Mouse (Mus musculus): Measurements from ENCODE around the gene 2410131K14Rik. TPM values are rescaled to one million over a fixed set of nuclear protein-coding genes. Genes with fewer than 3 reads are reported as not detected.

The 2410131K14Rik gene
- total RNA-seq, 2 experiments from 2014 or later = 15.1 to 15.9 TPM

DNA sequence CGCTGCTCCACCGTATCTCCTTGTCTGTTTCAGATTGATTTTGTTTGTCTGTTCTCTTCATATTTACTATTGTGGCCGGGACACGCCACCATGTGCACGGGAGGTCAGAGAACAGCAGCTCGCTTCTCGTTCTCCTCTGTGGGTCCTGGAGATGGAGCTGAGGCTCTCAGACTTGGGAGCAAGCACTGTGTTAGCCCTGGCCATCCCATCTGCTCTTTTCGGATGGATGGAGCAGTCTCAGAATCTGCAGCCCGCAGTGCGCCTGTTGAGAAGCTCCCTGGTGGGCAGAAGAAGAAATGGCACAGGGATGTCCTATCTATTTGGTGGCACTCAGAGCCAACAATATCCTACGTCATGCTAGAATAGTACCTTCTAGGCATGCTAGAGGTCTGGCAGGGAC lies 15.6 kb downstream of the 2410131K14Rik start:
- no peak for DNase-seq (ENCODE audit: low spot score in 2 of 2)

DNA sequence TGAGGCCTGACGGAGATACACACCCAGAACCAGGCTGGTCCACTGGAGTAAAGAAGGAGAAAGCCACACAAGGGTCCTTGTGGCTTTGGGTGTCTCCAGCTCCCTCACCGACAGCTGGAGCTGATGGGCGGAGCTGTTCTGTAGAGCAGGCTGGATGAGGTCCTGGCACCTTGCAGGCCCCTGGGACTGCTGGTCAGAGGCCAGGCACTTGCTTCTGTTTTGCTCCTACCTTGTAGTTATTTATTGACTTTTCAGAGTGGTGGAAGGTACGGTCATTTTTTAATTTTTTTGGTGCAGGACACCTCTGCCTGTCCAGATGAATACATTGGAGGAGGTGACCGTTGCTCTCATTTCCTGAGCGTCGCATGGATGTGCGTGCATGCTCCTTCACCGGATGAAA lies 16.2 kb downstream of the 2410131K14Rik start:
- DNase-seq (ENCODE audit: low spot score in 2 of 2) = no peak

DNA sequence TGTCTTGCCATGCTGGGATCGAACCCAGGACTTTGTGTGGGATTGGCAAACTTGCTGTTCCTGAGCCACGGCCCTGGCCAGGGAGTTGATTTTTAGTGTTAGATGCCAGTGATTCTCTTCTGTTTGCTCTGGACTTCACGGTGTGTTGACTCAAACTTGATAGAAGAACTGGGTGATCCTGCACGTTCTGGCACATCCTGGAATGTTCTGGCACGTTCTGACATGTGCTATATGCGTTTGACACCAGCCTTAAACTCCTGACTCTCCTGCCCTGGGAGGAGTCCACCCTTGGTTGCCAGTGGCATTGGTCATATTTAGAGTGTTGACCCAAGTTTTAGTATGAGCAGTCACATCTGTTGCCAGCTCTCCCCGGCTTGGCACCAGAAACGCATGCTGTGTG lies 17.4 kb downstream of the 2410131K14Rik start:
- no peak for DNase-seq (ENCODE audit: low spot score in 2 of 2)

DNA sequence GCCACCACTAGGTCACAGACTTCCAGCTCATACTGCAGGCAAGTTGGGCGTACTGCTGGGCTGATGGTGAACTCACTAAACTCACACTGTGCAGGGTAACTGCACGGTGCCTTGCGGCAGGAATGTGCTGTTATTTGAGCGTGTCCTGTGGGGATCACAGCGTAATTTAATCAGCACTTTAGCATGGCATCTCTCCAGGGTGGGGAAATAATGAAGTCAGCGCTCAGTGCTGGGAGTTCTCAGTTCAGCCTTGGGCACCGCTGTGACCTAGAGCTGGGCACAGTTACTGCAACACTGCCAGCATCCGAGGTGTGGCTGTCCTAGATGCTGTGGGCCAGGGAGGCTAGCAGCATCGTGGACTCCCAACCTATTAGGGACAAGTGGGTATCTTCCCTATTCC lies 19.3 kb downstream of the 2410131K14Rik start:
- DNase-seq (ENCODE audit: low spot score in 2 of 2) = no peak

DNA sequence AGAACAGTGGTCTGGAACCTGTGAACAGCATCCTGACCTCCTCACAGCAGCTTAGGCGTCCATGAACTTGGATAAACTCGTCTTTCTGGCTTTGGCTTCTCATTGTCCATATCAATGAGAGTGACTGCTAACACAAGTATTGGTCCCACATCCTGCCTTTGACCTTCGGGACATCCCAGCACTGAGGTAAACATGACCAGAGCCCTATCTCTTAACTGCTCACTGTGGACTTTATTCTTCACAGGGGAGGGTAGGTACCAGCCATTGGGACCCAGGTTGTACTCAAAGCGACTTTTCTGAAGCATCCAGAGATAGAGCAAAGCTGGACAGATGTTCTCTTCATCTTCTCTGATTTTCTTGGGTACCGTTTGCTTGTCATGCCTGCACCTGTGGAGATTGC lies 20.3 kb downstream of the 2410131K14Rik start:
- DNase-seq (ENCODE audit: low spot score in 2 of 2) = no peak

DNA sequence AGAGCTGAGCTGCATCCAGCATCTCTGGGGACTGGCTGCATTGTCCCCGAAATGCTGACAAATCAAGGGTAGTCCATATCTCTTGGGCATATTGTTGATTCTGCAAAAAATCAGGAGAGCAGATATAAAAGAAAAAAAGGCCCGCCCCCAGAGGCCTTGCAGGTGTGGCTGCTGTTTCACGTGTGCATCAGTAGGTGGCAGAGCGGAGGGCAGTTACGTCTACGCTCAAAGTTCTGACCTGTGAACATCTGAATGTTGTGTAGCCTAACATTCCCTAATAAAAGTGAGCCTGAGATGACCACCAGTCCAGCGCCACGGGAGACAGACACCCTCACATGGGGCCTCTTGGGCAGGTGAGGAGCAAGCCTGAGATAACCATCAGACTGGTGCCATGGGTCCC lies 21.3 kb downstream of the 2410131K14Rik start:
- DNase-seq (ENCODE audit: low spot score in 2 of 2) = no peak

DNA sequence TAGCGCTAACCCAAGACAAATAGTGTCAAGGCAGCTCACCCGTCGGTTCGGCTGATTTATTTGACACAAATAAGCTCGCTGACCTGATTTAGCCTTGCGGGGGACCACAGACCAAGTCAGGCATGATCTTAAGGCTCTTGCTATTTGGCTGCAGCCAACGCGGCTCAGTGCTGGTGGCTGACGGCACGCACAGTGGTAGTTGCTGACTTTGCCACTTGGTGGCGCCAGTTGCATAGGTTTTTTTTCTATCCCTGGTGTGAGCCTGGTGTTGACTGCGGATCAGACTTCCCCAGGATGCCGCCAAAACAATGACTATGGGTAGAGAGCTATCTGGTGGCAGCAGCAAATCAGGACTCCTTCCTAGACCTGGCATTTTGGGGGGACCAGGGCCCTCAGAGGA lies 24.0 kb downstream of the 2410131K14Rik start:
- DNase-seq (ENCODE audit: low spot score in 2 of 2) = peak; percentile 90 to 92

DNA sequence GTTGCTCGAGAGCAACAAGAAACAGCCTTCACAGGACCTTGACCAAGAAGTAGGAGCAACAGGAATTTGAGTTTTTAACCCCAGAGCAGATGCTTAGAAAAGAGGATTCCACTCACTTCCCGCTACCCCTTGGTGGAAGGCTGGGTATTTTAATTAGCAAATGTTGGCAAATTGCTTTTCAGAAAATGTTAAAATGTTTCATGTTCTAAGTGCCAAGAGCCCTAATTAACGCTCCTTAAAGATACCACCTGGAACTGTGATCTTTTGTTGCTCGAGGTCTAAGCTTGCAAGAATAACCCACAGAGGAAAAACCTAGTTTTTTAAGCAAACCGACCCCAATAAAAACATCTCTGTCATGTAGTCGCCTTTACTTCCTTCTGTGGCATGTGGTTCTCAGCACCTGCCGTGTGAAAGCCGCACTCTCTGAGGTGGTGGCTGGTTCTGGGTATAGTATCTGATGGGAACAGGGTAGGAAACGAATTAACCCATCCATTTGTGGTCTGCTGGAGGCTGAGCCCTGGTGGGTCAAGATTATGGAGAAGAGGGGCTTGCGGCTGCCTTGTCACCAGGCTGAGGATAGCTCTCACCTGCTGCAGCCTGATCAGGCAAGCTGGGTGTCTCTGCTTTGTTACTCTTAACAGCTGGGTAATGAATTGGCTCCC lies 26.6 kb downstream of the 2410131K14Rik start:
- DNase-seq (ENCODE audit: low spot score in 2 of 2) = no peak

DNA sequence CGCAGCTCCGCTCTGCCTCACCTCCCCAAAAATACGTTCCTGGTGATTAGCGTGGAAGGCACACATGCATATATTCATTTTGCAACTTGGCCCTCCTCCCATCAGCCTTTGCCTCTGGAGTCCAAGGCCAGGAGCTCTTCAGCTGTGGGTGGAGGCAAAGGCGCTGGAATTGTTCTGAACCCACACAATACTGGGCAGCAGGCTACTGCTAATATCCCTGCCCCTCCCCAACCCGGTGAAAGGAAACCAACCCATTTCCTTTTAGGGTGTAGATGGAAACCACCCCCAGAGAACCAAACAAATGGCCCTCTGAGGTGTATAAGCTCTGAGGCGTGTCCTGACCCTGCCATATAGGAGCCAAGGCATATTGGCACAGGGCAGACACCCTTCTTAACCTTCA lies 28.4 kb downstream of the 2410131K14Rik start:
- no peak for DNase-seq (ENCODE audit: low spot score in 2 of 2)

DNA sequence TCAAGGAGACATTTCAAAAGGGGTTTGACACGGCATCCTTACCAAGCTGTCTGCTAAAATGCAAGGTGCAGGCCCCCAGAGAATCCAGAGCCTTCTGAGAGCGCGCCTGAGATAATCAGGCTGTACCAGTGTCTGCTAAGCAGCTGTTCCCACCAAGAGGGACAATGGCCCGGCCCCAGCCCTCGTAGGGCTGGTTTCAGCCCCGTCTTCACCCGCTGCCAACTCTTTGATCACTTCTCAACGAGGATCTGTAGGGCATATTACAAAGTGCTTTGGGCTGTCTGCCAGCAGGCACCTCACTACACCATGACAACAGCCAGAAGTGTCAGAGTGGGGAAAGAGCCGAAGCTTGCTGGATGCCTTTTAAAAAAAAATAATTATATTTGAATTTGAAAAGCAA lies 29.5 kb downstream of the 2410131K14Rik start:
- DNase-seq (ENCODE audit: low spot score in 2 of 2) = no peak

DNA sequence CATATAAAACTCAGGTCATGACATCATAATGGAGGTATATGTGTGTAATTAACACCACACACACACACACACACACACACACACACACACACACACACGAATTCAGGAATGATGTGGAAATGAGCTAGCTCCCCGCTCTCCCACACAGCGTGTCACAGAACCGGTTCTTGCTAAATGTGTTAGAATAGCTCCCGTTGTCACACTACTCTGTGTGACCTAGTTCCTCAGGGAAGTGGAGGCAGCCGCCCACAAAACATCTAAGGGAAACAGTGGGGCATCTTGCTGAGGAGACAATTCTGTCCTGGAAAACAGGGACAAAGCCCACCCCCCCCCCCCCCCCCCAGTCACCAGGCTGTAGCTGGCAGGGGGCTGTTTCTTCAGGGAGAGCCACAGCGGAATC lies 31.3 kb downstream of the 2410131K14Rik start:
- no peak for DNase-seq (ENCODE audit: low spot score in 2 of 2)

DNA sequence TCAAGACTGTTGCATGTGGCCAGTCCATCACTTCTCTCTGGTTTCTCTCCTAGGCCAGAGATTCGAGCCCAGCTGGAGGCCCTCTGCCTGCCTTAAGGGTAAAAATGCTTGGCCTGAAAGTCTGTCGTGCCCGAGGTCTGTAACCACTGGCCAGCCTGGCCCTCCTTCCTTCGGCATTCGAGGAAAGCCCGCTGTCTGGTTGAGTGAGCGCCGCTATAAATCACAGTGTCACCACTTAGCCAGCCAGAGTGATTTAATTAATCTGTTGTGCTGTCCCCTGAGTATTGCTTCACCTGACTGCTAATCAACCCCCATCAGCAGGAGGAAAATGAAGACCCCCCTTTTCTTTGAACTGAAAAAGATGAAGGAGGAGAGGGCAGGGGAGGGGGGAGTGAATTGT lies 31.7 kb downstream of the 2410131K14Rik start:
- no peak for DNase-seq (ENCODE audit: low spot score in 2 of 2)

DNA sequence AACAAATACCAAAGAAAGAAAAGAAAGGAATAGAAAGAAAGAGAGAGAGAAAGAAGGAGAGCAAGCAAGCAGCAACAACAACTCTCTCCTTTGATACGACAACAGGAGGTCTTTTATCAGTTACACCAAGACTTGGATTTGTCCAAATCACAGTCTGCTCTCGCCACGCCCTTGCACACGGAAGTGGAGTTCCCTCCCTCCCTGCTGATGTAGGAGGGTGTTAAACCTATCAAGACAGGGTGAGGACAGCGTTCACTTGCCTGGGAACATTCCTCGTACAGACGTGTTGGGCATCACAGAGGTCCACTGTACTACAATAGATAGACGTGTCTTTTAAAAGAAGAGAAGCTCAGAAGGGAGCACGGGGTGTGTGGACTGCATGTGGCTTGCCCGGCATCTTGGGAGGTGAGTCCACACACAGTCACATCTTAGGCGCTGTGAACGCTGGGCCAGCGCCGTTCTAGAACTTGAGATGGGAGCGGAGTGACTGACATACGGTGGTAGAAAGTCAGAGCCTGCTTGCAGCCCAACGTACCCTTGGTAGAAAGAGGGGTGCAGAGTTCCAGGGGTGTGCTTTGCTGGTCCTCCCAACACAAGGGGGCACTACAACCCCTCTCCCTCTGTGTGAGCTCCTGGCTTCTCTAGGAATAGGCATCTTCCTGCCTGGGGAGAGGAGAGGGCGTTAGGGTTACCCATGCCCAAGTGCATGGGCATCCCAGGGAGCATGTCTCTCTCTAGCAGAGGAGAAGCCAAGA lies 32.9 kb downstream of the 2410131K14Rik start:
- no peak for DNase-seq (ENCODE audit: low spot score in 2 of 2)

DNA sequence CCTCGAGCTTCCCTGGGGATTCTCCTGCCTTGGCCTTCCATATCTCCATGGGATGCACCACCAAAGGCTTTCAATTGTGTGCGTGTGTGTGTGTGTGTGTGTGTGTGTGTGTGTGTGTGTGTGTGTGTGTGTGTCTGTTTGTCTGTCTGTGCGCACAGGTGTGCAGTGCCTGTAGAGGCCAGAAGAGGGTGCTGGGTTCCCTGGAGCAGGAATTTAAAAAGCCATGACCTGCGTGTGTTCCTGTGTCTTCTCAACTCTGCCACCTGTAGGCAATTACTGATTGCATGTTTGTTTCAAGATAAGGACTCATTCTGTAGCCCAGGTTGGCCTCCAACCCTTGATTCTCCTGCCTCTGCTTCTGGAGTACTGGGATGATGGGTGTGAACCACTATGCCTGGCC lies 46.4 kb downstream of the 2410131K14Rik start:
- DNase-seq (ENCODE audit: low spot score in 2 of 2) = no peak

DNA sequence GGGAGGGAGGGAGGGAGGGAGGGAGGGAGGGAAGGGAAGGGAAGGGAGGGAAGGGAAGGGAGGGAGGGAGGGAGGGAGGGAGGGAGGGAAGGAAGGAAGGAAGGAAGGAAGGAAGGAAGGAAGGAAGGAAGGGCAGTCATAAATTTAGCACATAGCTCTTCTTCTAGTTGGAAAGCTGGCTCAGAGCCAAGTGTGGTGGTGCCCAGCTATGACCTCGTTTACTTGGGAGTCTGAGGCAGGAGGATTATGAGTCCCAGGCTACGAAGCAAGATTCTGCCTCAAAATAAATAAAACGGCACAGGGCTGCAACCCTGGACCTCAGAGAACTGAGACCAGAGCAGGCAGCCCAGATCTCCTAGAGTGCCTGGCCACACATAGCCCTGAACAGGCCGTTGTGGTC lies 47.4 kb downstream of the 2410131K14Rik start:
- no peak for DNase-seq (ENCODE audit: low spot score in 2 of 2)

DNA sequence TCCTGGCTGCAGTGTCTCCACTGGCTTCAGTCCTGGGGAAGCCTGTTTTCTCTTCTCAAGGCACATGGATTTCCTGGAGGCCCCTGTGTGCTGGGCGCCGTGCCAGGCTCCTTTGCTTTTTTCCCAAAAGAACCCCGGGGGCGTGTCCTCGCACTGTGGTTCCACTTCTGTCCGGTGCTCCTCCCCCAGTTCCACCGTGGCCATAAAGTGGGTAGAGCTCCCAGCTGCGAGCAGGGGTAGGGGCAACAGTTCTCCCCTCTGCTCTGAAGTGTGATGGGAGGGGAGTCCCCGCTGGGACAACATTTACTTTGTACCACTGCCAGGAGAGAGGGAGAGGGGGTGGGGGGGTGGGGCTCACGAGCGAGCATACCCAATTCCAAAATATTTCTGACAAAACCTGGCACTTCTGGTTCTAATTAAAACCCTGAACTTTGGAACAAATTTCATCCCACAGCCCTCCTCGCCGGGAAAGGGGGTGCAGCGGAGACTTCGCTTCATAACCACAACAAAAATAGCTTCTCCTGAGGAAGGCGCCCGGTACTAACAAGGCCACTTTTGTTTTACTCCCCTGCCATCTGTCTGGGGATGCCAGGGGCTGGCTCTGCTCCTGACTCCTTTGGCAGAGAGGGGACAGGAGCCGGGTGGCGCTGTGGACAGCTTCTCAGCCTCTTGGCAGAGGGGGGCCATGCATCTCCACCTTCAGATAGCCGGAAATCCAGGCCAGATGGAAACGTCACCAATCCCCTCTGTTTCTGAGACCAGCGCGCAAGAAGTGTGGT lies 49.2 kb downstream of the 2410131K14Rik start:
- peak; percentile 79 to 90 for DNase-seq (ENCODE audit: low spot score in 2 of 2)

DNA sequence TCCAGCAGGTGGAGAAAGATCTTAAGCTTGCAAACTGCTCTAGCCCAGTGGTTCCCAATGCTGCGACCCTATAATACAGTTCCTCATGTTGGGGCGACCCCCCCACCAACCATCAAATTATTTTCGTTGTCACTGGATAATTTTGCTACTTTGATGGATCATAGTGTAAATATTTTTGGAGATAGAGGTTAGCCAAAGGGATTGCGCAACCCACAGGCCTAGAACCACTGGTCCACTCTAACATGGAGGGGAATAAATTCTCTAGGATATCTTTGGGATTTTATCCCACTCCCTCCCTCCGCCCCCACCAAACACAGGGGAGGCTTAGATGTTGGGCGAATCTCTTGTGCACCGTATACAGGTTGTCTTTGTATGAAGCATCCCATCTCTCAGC lies 49.8 kb downstream of the 2410131K14Rik start:
- no peak for DNase-seq (ENCODE audit: low spot score in 2 of 2)

DNA sequence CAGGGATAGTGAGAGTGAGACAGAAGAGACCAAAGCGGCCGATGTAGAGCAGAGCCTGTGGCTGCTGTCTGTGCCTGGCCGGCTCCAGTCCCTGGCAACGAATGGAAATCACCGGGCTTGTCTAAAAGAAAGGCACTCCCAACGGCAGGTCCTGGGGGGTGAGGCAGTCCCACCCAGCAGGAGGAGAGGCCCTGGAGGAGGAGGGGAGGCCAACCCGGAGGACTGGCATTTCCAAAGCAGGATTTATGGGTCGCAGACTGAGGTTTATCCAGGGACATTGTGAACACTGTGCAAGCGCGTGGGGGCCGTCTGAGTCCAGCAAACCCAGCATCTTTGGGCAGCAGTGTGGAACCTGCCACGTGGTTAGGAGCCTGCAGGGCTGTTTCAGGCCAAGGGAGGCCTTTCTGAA lies 52.3 kb downstream of the 2410131K14Rik start:
- peak in 1 of 2 experiments; percentile 13 for DNase-seq (ENCODE audit: low spot score in 2 of 2)

DNA sequence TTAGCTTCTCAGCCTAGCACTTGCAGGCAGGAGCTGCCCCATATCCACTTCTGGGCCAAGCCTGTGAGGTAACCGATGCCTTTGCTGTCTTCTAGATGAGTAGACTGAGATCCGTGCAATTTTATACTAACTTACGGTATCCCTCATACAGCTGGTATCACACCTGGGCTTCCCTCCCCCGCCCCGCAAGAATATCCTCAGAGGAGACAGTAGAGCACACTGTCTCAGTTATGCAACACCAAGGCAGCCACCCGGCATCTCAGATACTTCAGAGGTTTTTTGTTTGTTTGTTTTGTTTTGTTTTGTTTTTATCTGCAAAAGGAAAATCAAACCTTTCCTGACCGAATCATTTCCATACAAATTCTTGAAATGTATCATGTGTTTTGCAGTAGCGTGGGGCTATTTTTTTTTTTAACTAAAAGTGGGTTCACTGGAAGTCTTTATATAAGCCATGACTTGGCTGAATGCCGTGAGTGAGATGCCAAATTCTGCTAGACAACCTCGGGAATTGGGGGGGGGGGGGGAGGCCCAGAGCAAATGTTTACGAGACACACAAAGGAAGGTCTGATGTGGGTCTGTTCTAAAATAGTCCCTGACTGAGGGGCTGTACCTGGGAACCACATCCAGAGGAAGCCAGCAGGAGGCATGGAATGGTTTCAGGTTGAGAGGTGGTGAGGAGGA lies 54.8 kb downstream of the 2410131K14Rik start:
- no peak for DNase-seq (ENCODE audit: low spot score in 2 of 2)

DNA sequence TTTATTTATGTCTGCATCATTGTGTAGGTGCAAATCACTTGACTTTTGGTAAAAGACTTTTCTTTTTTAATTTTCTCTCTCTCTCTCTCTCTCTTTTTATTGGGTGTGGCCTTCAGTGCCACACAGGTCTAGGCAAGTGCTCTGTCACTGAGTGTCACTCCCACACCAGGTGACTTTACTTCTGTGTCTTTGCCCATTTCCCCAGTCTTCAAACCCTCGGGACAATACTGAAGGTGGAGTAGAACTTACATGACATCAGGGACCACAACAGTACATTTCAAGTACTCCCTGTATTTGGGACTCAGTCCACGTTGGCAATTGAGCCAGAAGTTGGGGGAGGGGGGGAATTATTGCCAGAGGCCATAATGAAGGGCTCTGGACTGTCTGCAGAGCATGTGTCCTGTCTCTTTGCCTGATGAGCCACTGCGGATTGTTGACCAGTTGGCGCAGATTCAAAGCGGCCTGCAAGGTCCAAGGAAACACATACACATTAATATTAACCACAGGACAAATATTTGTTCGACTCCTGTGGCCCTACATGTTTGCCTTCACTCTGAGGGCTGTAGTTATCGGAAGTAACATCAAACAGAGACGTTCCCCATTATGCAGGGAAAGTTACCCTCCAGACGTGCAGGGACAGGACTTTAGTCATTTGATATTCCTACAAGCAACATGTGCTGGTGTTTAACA lies 57.6 kb downstream of the 2410131K14Rik start:
- no peak for DNase-seq (ENCODE audit: low spot score in 2 of 2)

All from layer of hippocampus, postnatal 14 days (tissue).